Comparison of ENCODE assay signal across 10 mouse cellular contexts in genomic region chr14:9606584-9607377, GRCm38 (mm10).
DNase-seq lines count a peak whose midpoint lies in the region; ATAC-seq lines count a peak whose summit lies in the region.
"Had no signal": no experiment of that assay in that cellular context is flagged by ENCODE, and none has a peak within 500 bp of the region (broad histone marks: within the 10 kb centered on the region; RNA-seq: fewer than 3 reads in every experiment).

No protein-coding gene starts in this region.

- H3K4me2 ChIP-seq in forebrain, embryonic 14.5 days (ENCODE audit: low read length) = no peak overlapping the region
- peak overlapping the region; percentile 20; the same call in 1 of the 2 replicates for H3K4me2 ChIP-seq in neural tube, embryonic 13.5 days
- no peak overlapping the region for H3K4me2 ChIP-seq in heart, embryonic 12.5 days

- no peak overlapping the region for H3K9ac ChIP-seq in forebrain, embryonic 14.5 days (ENCODE audit: low read length)
- no peak overlapping the region for H3K9ac ChIP-seq in neural tube, embryonic 13.5 days
- H3K9ac ChIP-seq in heart, embryonic 12.5 days = no peak overlapping the region

- 56% methylated on average over 12 of the region's 12 CpGs for WGBS in forebrain, embryonic 14.5 days
- 87% methylated on average over 12 of the region's 12 CpGs for WGBS in forebrain, embryonic 10.5 days
- 54% methylated on average over 12 of the region's 12 CpGs for WGBS in neural tube, embryonic 13.5 days
- 64% methylated on average over 12 of the region's 12 CpGs for WGBS in heart, embryonic 12.5 days

- DNase-seq in forebrain, embryonic 14.5 days (ENCODE audit: low spot score) = peak; percentile 72
- no peak for DNase-seq in forebrain, embryonic 10.5 days (ENCODE audit: extremely low spot score, low spot score)
- DNase-seq in adrenal gland, postnatal 36 days = peak; percentile 40 to 55
- peak; percentile 41 for DNase-seq in left cerebral cortex, postnatal 4 days
- DNase-seq in kidney, adult 8-10 months = no peak
- no peak for DNase-seq in thymus, postnatal 36 days
- DNase-seq: gastrocnemius, postnatal 14 days had no signal

- intact Hi-C loops in left cerebral cortex, postnatal 4 days (cut with DNase I) = no loop called here

- no peaks in the 10 kb centered on the region for H3K36me3 ChIP-seq in forebrain, embryonic 14.5 days (ENCODE audit: control insufficient read depth, insufficient read depth, low read length)
- H3K36me3 ChIP-seq in forebrain, embryonic 10.5 days (replicated peaks) = no peaks in the 10 kb centered on the region
- H3K36me3 ChIP-seq in neural tube, embryonic 13.5 days = no peaks in the 10 kb centered on the region
- H3K36me3 ChIP-seq in heart, embryonic 12.5 days = no peaks in the 10 kb centered on the region

- no peaks in the 10 kb centered on the region for H3K27me3 ChIP-seq in forebrain, embryonic 14.5 days (replicated peaks; ENCODE audit: control insufficient read depth, insufficient read depth, low read length)
- H3K27me3 ChIP-seq in forebrain, embryonic 10.5 days (ENCODE audit: poor library complexity, severe bottlenecking) = peaks cover 13% of the 10 kb centered on the region; the same call in 1 of the 2 replicates
- H3K27me3 ChIP-seq in neural tube, embryonic 13.5 days = no peaks in the 10 kb centered on the region; the same call in 1 of the 2 replicates
- H3K27me3 ChIP-seq in heart, embryonic 12.5 days (replicated peaks) = no peaks in the 10 kb centered on the region

- peaks cover 10% of the 10 kb centered on the region for H3K4me1 ChIP-seq in forebrain, embryonic 14.5 days (ENCODE audit: control insufficient read depth, insufficient read depth, low read length)
- H3K4me1 ChIP-seq in forebrain, embryonic 10.5 days = no peaks in the 10 kb centered on the region
- H3K4me1 ChIP-seq in neural tube, embryonic 13.5 days (replicated peaks) = peaks cover 12% of the 10 kb centered on the region; the same call in 1 of the 2 replicates
- H3K4me1 ChIP-seq in heart, embryonic 12.5 days (replicated peaks) = no peaks in the 10 kb centered on the region

- ATAC-seq in forebrain, embryonic 14.5 days = peak; percentile 74
- ATAC-seq in neural tube, embryonic 13.5 days (ENCODE audit: low read depth) = peak; percentile 87
- ATAC-seq in heart, embryonic 12.5 days (ENCODE audit: insufficient number of reproducible peaks, low FRiP score) = no peak

- no peak overlapping the region for H3K4me3 ChIP-seq in forebrain, embryonic 14.5 days (ENCODE audit: low read depth, low read length)
- H3K4me3 ChIP-seq in forebrain, embryonic 10.5 days = no peak overlapping the region
- H3K4me3 ChIP-seq in neural tube, embryonic 13.5 days = no peak overlapping the region
- H3K4me3 ChIP-seq in heart, embryonic 12.5 days = no peak overlapping the region

- no peaks in the 10 kb centered on the region for H3K9me3 ChIP-seq in forebrain, embryonic 14.5 days (replicated peaks; ENCODE audit: control insufficient read depth, low read length)
- no peaks in the 10 kb centered on the region for H3K9me3 ChIP-seq in forebrain, embryonic 10.5 days
- H3K9me3 ChIP-seq in neural tube, embryonic 13.5 days = no peaks in the 10 kb centered on the region
- no peaks in the 10 kb centered on the region for H3K9me3 ChIP-seq in heart, embryonic 12.5 days (replicated peaks)

- H3K27ac ChIP-seq in forebrain, embryonic 14.5 days (ENCODE audit: low read depth, low read length) = no peak overlapping the region
- H3K27ac ChIP-seq in forebrain, embryonic 10.5 days = no peak overlapping the region
- no peak overlapping the region for H3K27ac ChIP-seq in neural tube, embryonic 13.5 days (replicated peaks)
- H3K27ac ChIP-seq in heart, embryonic 12.5 days (ENCODE audit: poor library complexity, severe bottlenecking) = no peak overlapping the region
- H3K27ac ChIP-seq: macrophage had no signal

Comparison
In these comparisons a context has a peak if more than half of its experiments do, and no peak if none do; other contexts are left out.
1. DNase-seq: peak in forebrain, embryonic 14.5 days (single experiment), adrenal gland, postnatal 36 days (2 of 2) and left cerebral cortex, postnatal 4 days (single experiment); none in forebrain, embryonic 10.5 days (single experiment), kidney, adult 8-10 months (0 of 2) and thymus, postnatal 36 days (0 of 2).